Mouse (Mus musculus) liver, adult 2 months (tissue): Measurements from ENCODE around the gene Ascl1. TPM values are rescaled to one million over a fixed set of nuclear protein-coding genes. Genes with fewer than 3 reads are reported as not detected.
A peak's percentile ranks its signal among the peaks of the same experiment; 100 is the strongest.

ENCODE experiments used
- DNase-seq: peaks from one replicate; pipeline ENCODE4 v3.0.0-alpha.2; 2011; ENCODE audit warnings: low read depth, low spot score; ENCODE audit errors: extremely low read depth
- H3K27ac ChIP-seq: fragments of 200-500 bp; replicated peaks from 2 replicates; pipeline ENCODE4 v1.5.1; 2012; ENCODE audit warnings: low read depth, mild to moderate bottlenecking, control low read depth, inconsistent platforms, low read length; ENCODE audit not compliant: insufficient read depth
- H3K27me3 ChIP-seq: fragments of 200-500 bp; 2 replicates; pipeline ENCODE4 v1.6.1; 2012; ENCODE audit warnings: mild to moderate bottlenecking, moderate library complexity, low read length, inconsistent platforms; ENCODE audit not compliant: control insufficient read depth, insufficient read depth
- H3K36me3 ChIP-seq: fragments of 200-500 bp; 2 replicates; pipeline ENCODE4 v1.6.1; 2012; ENCODE audit warnings: low read length, inconsistent platforms; ENCODE audit not compliant: control insufficient read depth, insufficient read depth
- H3K4me1 ChIP-seq: fragments of 200-500 bp; 2 replicates; pipeline ENCODE4 v1.6.1; 2011; ENCODE audit warnings: low read length; ENCODE audit not compliant: control insufficient read depth, insufficient read depth
- H3K4me3 ChIP-seq: fragments of 200-500 bp; 2 replicates; pipeline ENCODE4 v1.5.1; 2011; ENCODE audit warnings: low read depth, mild to moderate bottlenecking, control low read depth, low read length, moderate library complexity; ENCODE audit not compliant: insufficient read depth
- H3K79me2 ChIP-seq: fragments of 200-500 bp; 2 replicates; pipeline ENCODE4 v1.6.1; 2012; ENCODE audit warnings: inconsistent platforms, mild to moderate bottlenecking, low read length, moderate library complexity; ENCODE audit not compliant: control insufficient read depth, insufficient read depth
- H3K9ac ChIP-seq: fragments of 200-500 bp; 2 replicates; pipeline ENCODE4 v1.6.1; 2012; ENCODE audit warnings: low read depth, mild to moderate bottlenecking, control low read depth, inconsistent platforms, low read length
- CTCF ChIP-seq: fragments of 200-500 bp; IDR thresholded peaks from 2 replicates; pipeline ENCODE4 v1.5.1; 2011; ENCODE audit warnings: low read depth, low read length, control low read depth
- POLR2A ChIP-seq: fragments of 200-500 bp; IDR thresholded peaks from 2 replicates; pipeline ENCODE4 v1.6.1; 2011; ENCODE audit warnings: low read length, control low read depth; ENCODE audit not compliant: insufficient read depth; ENCODE audit errors: extremely low read depth
- WGBS: fragments of 180-500 bp; shearing (Covaris S2); methylation state at CpG from one replicate; pipeline ENCODE4 v1.1.7; 2018; 5-methylcytosine and 5-hydroxymethylcytosine counted together
- polyA plus RNA-seq: library from polyadenylated mRNA; depleted of rRNA; stranded (reverse); fragments of >200 nt; gene quantifications from 2 replicates; pipeline ENCODE4 v1.2.3, GENCODE M21; 2012; rRNA removed
- total RNA-seq: library from RNA; depleted of rRNA; stranded (reverse); fragments of >200 nt; gene quantifications from 2 replicates; pipeline ENCODE4 v1.2.3, GENCODE M21; 2014; rRNA removed

Ascl1 gene
- total RNA-seq (not detected in 2 replicates), polyA plus RNA-seq (not detected in 2 replicates)

- H3K27ac ChIP-seq = no peak within 1 kb of the TSS
- DNase-seq = no peak
- no peak within 1 kb of the TSS for H3K9ac ChIP-seq
- peaks cover 13% of the 10 kb centered on the region for H3K27me3 ChIP-seq
- peaks cover 2% of the 10 kb centered on the region; the same call in 1 of the 2 replicates for H3K4me1 ChIP-seq
- H3K36me3 ChIP-seq = no peaks in the 10 kb centered on the region
- 1% methylated on average over 32 of the region's 34 CpGs for WGBS
- H3K79me2 ChIP-seq = no peaks in the 10 kb centered on the region
- TF ChIP-seq CTCF (no peak), POLR2A (no peak)
- H3K4me3 ChIP-seq = peak within 1 kb of the TSS; percentile 22; the same call in 1 of the 2 replicates
Measured at GRCm38 (mm10) chr10:87493576-87493975, at the start of gene Ascl1. TSS of gene Ascl1 (minus strand) at chr10:87493660.

- peaks cover 31% of the 10 kb centered on the region for H3K4me1 ChIP-seq
- 18% methylated on average over 1 of the region's 1 CpGs for WGBS
Measured at GRCm38 (mm10) chr10:87534172-87534571, 40.7 kb upstream of the Ascl1 start.

GRCm38 (mm10) chr10:87521646-87522045 lies 28.2 kb upstream of the Ascl1 start, which contains the start of gene Pah:
TSS of gene Pah (plus strand) at chr10:87521795.
- 19% methylated on average over 5 of the region's 5 CpGs for WGBS
- Histone ChIP-seq H3K27ac (peak within 1 kb of the TSS; percentile 99), H3K9ac (peak within 1 kb of the TSS; percentile 93), H3K79me2 (peaks cover 26% of the 10 kb centered on the region), H3K36me3 (peaks cover 12% of the 10 kb centered on the region), H3K27me3 (no peaks in the 10 kb centered on the region), H3K4me1 (peaks cover 17% of the 10 kb centered on the region), H3K4me3 (peak within 1 kb of the TSS; percentile 98)
- no peak; the same call in 1 of the 2 replicates for TF ChIP-seq POLR2A
- no peak for TF ChIP-seq CTCF
- DNase-seq = peak; percentile 99

More at GRCm38 (mm10) chr10:87534172-87534571, 40.7 kb upstream of the Ascl1 start:
- TF ChIP-seq POLR2A (no peak), CTCF (no peak)
- peak; percentile 88 for DNase-seq
- H3K9ac ChIP-seq = no peak overlapping the region
- no peak overlapping the region for H3K4me3 ChIP-seq
- H3K27me3 ChIP-seq = no peaks in the 10 kb centered on the region
- peaks cover 82% of the 10 kb centered on the region for H3K36me3 ChIP-seq
- peak overlapping the region; percentile 70; the same call in 1 of the 2 replicates for H3K27ac ChIP-seq
- H3K79me2 ChIP-seq = peaks cover 14% of the 10 kb centered on the region; the same call in 1 of the 2 replicates

GRCm38 (mm10) chr10:87520401-87521116 lies 27.1 kb upstream of the Ascl1 start:
- H3K4me1 ChIP-seq = peaks cover 17% of the 10 kb centered on the region
- peaks cover 28% of the 10 kb centered on the region for H3K79me2 ChIP-seq
- peak overlapping the region; percentile 18; the same call in 1 of the 2 replicates for H3K4me3 ChIP-seq
- 21% methylated on average over 4 of the region's 4 CpGs for WGBS
- peaks cover 12% of the 10 kb centered on the region for H3K36me3 ChIP-seq
- peak overlapping the region; percentile 97 for H3K27ac ChIP-seq
- H3K27me3 ChIP-seq = no peaks in the 10 kb centered on the region
- peak; percentile 98 for DNase-seq
- peak overlapping the region; percentile 68 for H3K9ac ChIP-seq
- TF ChIP-seq POLR2A = no peak

- peak; percentile 99 for DNase-seq
Measured at GRCm38 (mm10) chr10:87518585-87518984, 25.1 kb upstream of the Ascl1 start.

GRCm38 (mm10) chr10:87513052-87513451 lies 19.6 kb upstream of the Ascl1 start:
- H3K79me2 ChIP-seq = peaks cover 8% of the 10 kb centered on the region; the same call in 1 of the 2 replicates
- peaks cover 5% of the 10 kb centered on the region; the same call in 1 of the 2 replicates for H3K4me1 ChIP-seq
- peak; percentile 51 for DNase-seq
- no peak overlapping the region for H3K9ac ChIP-seq
- H3K27ac ChIP-seq = no peak overlapping the region
- TF ChIP-seq POLR2A (no peak), CTCF (peak; percentile 74)
- no peaks in the 10 kb centered on the region; the same call in 1 of the 2 replicates for H3K27me3 ChIP-seq
- H3K36me3 ChIP-seq = no peaks in the 10 kb centered on the region
- H3K4me3 ChIP-seq = no peak overlapping the region

More at GRCm38 (mm10) chr10:87518585-87518984, 25.1 kb upstream of the Ascl1 start:
- H3K27me3 ChIP-seq = no peaks in the 10 kb centered on the region
- H3K79me2 ChIP-seq = peaks cover 20% of the 10 kb centered on the region
- no peak overlapping the region for H3K9ac ChIP-seq
- TF ChIP-seq CTCF = no peak
- TF ChIP-seq POLR2A = no peak
- H3K4me3 ChIP-seq = no peak overlapping the region
- H3K4me1 ChIP-seq = peaks cover 17% of the 10 kb centered on the region
- 20% methylated on average over 2 of the region's 2 CpGs for WGBS
- H3K36me3 ChIP-seq = peaks cover 2% of the 10 kb centered on the region
- H3K27ac ChIP-seq = peak overlapping the region; percentile 34
